Mouse (Mus musculus): Measurements from ENCODE around the gene Cnnm2. TPM values are rescaled to one million over a fixed set of nuclear protein-coding genes. Genes with fewer than 3 reads are reported as not detected.

Gene Cnnm2
- polyA plus RNA-seq, 1 experiment from 2014 or later, result 6.9 TPM

GRCm38 (mm10) chr19:46836085-46836484, 74.7 kb downstream of the Cnnm2 start:
- H3K4me2 ChIP-seq (replicated peaks), result no peak overlapping the region
- 45% methylated on average over 3 of the region's 3 CpGs for WGBS
- H3K27ac ChIP-seq, result no peak overlapping the region
- H3K9ac ChIP-seq, result no peak overlapping the region
- no peaks in the 10 kb centered on the region for H3K27me3 ChIP-seq
- H3K4me1 ChIP-seq, result peaks cover 3% of the 10 kb centered on the region; the same call in 1 of the 2 replicates
- H3K4me3 ChIP-seq, result no peak overlapping the region
- H3K36me3 ChIP-seq, result no peaks in the 10 kb centered on the region
- H3K9me3 ChIP-seq (replicated peaks), result no peaks in the 10 kb centered on the region
- ATAC-seq (ENCODE audit: low FRiP score), result no peak

GRCm38 (mm10) chr19:46837290-46838079, 76.1 kb downstream of the Cnnm2 start:
- Histone ChIP-seq H3K9me3 (replicated peaks) (no peaks in the 10 kb centered on the region), H3K4me2 (replicated peaks) (no peak overlapping the region), H3K27ac (no peak overlapping the region), H3K27me3 (no peaks in the 10 kb centered on the region), H3K4me3 (no peak overlapping the region), H3K4me1 (peaks cover 3% of the 10 kb centered on the region; the same call in 1 of the 2 replicates), H3K9ac (no peak overlapping the region), H3K36me3 (no peaks in the 10 kb centered on the region)
- no peak for ATAC-seq (ENCODE audit: low FRiP score)
- WGBS, result 92% methylated on average over 11 of the region's 11 CpGs

- no peak overlapping the region for H3K4me3 ChIP-seq
- WGBS, result 87% methylated on average over 4 of the region's 4 CpGs
- H3K9ac ChIP-seq, result no peak overlapping the region
Observed at GRCm38 (mm10) chr19:46841016-46841415, 79.6 kb downstream of the Cnnm2 start.

GRCm38 (mm10) chr19:46843030-46843429, 81.6 kb downstream of the Cnnm2 start:
- 56% methylated on average over 2 of the region's 2 CpGs for WGBS

More at GRCm38 (mm10) chr19:46841016-46841415, 79.6 kb downstream of the Cnnm2 start:
- Histone ChIP-seq H3K9me3 (replicated peaks) (no peaks in the 10 kb centered on the region), H3K4me1 (peaks cover 10% of the 10 kb centered on the region), H3K27me3 (no peaks in the 10 kb centered on the region), H3K4me2 (replicated peaks) (no peak overlapping the region), H3K36me3 (no peaks in the 10 kb centered on the region), H3K27ac (no peak overlapping the region)
- ATAC-seq (ENCODE audit: low FRiP score), result no peak

GRCm38 (mm10) chr19:46846056-46846455, 84.7 kb downstream of the Cnnm2 start:
- no peak overlapping the region for H3K4me3 ChIP-seq
- 76% methylated on average over 7 of the region's 7 CpGs for WGBS

More at GRCm38 (mm10) chr19:46843030-46843429, 81.6 kb downstream of the Cnnm2 start:
- H3K9me3 ChIP-seq (replicated peaks), result no peaks in the 10 kb centered on the region
- H3K27me3 ChIP-seq, result no peaks in the 10 kb centered on the region
- H3K27ac ChIP-seq, result no peak overlapping the region
- ATAC-seq (ENCODE audit: low FRiP score), result no peak
- H3K4me3 ChIP-seq, result no peak overlapping the region
- H3K9ac ChIP-seq, result no peak overlapping the region
- peaks cover 10% of the 10 kb centered on the region for H3K4me1 ChIP-seq
- no peak overlapping the region for H3K4me2 ChIP-seq (replicated peaks)
- H3K36me3 ChIP-seq, result no peaks in the 10 kb centered on the region

GRCm38 (mm10) chr19:46846459-46846858, 85.1 kb downstream of the Cnnm2 start:
- no peak overlapping the region for H3K4me3 ChIP-seq
- no peak overlapping the region for H3K9ac ChIP-seq
- H3K36me3 ChIP-seq, result no peaks in the 10 kb centered on the region
- H3K4me2 ChIP-seq (replicated peaks), result no peak overlapping the region
- H3K4me1 ChIP-seq, result peaks cover 10% of the 10 kb centered on the region
- no peaks in the 10 kb centered on the region for H3K27me3 ChIP-seq
- 84% methylated on average over 5 of the region's 5 CpGs for WGBS
- H3K9me3 ChIP-seq (replicated peaks), result no peaks in the 10 kb centered on the region
- no peak overlapping the region for H3K27ac ChIP-seq
- ATAC-seq (ENCODE audit: low FRiP score), result no peak

More at GRCm38 (mm10) chr19:46846056-46846455, 84.7 kb downstream of the Cnnm2 start:
- Histone ChIP-seq H3K27ac (no peak overlapping the region), H3K36me3 (no peaks in the 10 kb centered on the region), H3K4me1 (peaks cover 10% of the 10 kb centered on the region), H3K9ac (no peak overlapping the region), H3K9me3 (replicated peaks) (no peaks in the 10 kb centered on the region), H3K4me2 (replicated peaks) (no peak overlapping the region), H3K27me3 (no peaks in the 10 kb centered on the region)
- no peak for ATAC-seq (ENCODE audit: low FRiP score)

- H3K36me3 ChIP-seq, result no peaks in the 10 kb centered on the region
Observed at GRCm38 (mm10) chr19:46848381-46849268, 87.2 kb downstream of the Cnnm2 start.

GRCm38 (mm10) chr19:46849443-46849997, 88.1 kb downstream of the Cnnm2 start:
- H3K4me3 ChIP-seq, result no peak overlapping the region
- peaks cover 10% of the 10 kb centered on the region for H3K4me1 ChIP-seq
- no peak overlapping the region for H3K27ac ChIP-seq
- H3K4me2 ChIP-seq (replicated peaks), result no peak overlapping the region
- no peak for ATAC-seq (ENCODE audit: low FRiP score)
- no peaks in the 10 kb centered on the region for H3K9me3 ChIP-seq (replicated peaks)
- no peak overlapping the region for H3K9ac ChIP-seq
- no peaks in the 10 kb centered on the region for H3K27me3 ChIP-seq
- no peaks in the 10 kb centered on the region for H3K36me3 ChIP-seq
- 87% methylated on average over 9 of the region's 9 CpGs for WGBS

More at GRCm38 (mm10) chr19:46848381-46849268, 87.2 kb downstream of the Cnnm2 start:
- Histone ChIP-seq H3K4me3 (no peak overlapping the region), H3K9ac (no peak overlapping the region), H3K27ac (no peak overlapping the region), H3K4me1 (peaks cover 10% of the 10 kb centered on the region), H3K27me3 (no peaks in the 10 kb centered on the region), H3K4me2 (replicated peaks) (no peak overlapping the region), H3K9me3 (replicated peaks) (no peaks in the 10 kb centered on the region)
- ATAC-seq (ENCODE audit: low FRiP score), result no peak
- 67% methylated on average over 14 of the region's 14 CpGs for WGBS

- peak overlapping the region; percentile 24 for H3K4me2 ChIP-seq (replicated peaks)
- ATAC-seq (ENCODE audit: low FRiP score), result no peak
- no peaks in the 10 kb centered on the region for H3K27me3 ChIP-seq
- peak overlapping the region; percentile 44; the same call in 1 of the 2 replicates for H3K27ac ChIP-seq
- H3K36me3 ChIP-seq, result no peaks in the 10 kb centered on the region
- peaks cover 19% of the 10 kb centered on the region for H3K4me1 ChIP-seq
- H3K4me3 ChIP-seq, result no peak overlapping the region
- H3K9me3 ChIP-seq (replicated peaks), result no peaks in the 10 kb centered on the region
- WGBS, result 53% methylated on average over 6 of the region's 6 CpGs
- H3K9ac ChIP-seq, result peak overlapping the region; percentile 13; the same call in 1 of the 2 replicates
Observed at GRCm38 (mm10) chr19:46856232-46856631, 94.8 kb downstream of the Cnnm2 start.

GRCm38 (mm10) chr19:46856780-46857179, 95.4 kb downstream of the Cnnm2 start:
- ATAC-seq (ENCODE audit: low FRiP score), result no peak
- 25% methylated on average over 10 of the region's 10 CpGs for WGBS
- peak overlapping the region; percentile 13; the same call in 1 of the 2 replicates for H3K9ac ChIP-seq
- H3K4me1 ChIP-seq, result peaks cover 19% of the 10 kb centered on the region
- H3K4me2 ChIP-seq (replicated peaks), result peak overlapping the region; percentile 24
- peak overlapping the region; percentile 44; the same call in 1 of the 2 replicates for H3K27ac ChIP-seq
- H3K36me3 ChIP-seq, result no peaks in the 10 kb centered on the region
- no peak overlapping the region for H3K4me3 ChIP-seq
- no peaks in the 10 kb centered on the region for H3K9me3 ChIP-seq (replicated peaks)
- H3K27me3 ChIP-seq, result no peaks in the 10 kb centered on the region

- H3K27me3 ChIP-seq, result no peaks in the 10 kb centered on the region
- H3K9ac ChIP-seq, result no peak overlapping the region
- H3K9me3 ChIP-seq (replicated peaks), result no peaks in the 10 kb centered on the region
- no peaks in the 10 kb centered on the region for H3K36me3 ChIP-seq
- H3K4me3 ChIP-seq, result no peak overlapping the region
- no peak overlapping the region; the same call in 1 of the 2 replicates for H3K4me2 ChIP-seq (replicated peaks)
- ATAC-seq (ENCODE audit: low FRiP score), result no peak; the same call in 1 of the 2 replicates
- no peak overlapping the region for H3K27ac ChIP-seq
- peaks cover 19% of the 10 kb centered on the region for H3K4me1 ChIP-seq
- 65% methylated on average over 9 of the region's 9 CpGs for WGBS
Observed at GRCm38 (mm10) chr19:46857277-46857989, 96.0 kb downstream of the Cnnm2 start.
